Mouse (Mus musculus): ENCODE data around the gene Smpd2.

The Smpd2 gene

DNA sequence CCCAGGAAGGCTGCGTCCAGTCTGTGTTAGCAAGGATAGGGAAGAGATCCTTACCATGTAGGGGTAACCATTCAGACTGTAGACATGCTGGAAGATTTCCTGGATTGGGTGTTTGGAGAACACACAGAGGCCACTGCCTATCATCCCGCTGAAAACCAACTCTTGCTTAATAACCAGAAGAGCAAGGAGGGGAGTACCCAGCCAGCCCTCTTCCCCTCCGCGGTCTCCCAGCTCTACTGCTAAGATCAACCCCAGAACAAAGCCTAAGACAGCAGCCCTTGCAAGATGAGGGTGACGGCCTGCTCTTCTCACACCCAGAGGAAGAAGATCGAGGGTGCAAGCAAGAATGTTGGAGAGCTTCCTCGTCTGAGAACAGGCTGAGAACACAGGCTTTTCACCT lies 1.3 kb downstream of the Smpd2 start:
- DNase-seq (ENCODE audit: low spot score): no peak

DNA sequence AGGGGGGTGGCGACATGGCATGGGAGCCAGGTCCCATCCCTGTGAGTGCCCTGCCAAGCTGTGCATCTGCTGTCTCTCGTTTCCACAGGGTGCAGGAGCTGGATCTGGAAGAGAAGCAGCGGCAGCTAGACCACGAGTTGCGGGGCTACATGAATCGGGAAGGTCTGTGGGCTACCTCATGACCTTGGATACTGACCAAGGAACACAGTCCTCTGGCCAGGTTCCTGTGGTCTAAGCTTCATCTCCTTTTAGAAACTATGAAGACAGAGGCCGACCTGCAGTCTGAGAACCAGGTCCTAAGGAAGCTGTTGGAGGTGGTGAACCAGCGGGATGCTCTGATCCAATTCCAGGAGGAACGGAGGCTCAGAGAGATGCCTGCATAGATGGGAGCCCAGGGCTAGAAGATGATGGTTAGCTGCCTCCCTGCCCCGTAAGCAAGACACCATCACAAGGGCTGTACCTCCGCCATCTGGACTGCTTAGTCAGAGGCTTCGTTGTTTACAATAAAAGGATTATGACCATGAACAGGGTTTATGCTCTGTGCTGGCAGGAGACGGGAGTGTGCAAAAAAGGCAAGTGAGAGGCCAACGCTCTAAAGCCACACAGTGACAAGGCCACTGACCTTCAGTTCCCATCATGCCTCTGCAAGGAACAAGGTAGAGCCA lies 3.5 kb downstream of the Smpd2 start:
- no peak for DNase-seq (ENCODE audit: low spot score)

DNA sequence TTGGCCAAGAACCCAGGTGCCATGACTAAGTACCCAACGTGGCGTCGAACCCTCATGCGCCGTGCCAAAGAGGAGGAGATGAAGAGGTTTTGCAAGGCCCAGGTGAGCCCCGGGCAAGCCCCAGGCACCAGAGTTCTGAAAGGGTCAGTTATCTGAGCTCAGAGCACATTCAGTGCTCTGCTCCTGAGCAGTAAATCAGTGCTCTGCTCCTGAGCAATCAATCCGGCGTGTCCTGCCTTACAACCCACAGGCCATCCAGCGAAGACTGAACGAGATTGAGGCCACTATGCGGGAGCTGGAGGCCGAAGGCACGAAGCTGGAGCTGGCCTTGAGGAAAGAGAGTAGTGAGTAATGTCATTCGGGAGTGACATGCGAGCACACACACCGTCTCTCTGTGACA lies 4.4 kb downstream of the Smpd2 start:
- no peak for DNase-seq (ENCODE audit: low spot score)

DNA sequence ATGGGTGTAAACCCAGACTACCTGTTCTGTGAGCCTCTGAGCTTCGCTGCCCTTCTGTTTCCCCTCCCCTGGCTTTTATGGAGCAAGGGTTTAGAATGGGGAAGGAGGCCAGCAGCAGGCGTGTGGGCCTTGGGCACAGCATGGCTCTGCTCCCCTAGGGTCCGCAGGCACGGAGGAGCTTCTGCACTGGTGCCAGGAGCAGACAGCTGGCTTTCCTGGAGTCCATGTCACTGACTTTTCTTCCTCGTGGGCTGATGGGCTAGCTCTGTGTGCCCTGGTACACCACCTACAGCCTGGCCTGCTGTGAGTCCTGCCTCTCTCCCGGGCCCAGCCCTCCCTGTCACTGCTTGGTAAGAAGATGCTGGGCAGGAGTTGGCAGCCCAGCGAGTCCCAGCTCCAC lies 7.7 kb downstream of the Smpd2 start:
- no peak for DNase-seq (ENCODE audit: low spot score)

DNA sequence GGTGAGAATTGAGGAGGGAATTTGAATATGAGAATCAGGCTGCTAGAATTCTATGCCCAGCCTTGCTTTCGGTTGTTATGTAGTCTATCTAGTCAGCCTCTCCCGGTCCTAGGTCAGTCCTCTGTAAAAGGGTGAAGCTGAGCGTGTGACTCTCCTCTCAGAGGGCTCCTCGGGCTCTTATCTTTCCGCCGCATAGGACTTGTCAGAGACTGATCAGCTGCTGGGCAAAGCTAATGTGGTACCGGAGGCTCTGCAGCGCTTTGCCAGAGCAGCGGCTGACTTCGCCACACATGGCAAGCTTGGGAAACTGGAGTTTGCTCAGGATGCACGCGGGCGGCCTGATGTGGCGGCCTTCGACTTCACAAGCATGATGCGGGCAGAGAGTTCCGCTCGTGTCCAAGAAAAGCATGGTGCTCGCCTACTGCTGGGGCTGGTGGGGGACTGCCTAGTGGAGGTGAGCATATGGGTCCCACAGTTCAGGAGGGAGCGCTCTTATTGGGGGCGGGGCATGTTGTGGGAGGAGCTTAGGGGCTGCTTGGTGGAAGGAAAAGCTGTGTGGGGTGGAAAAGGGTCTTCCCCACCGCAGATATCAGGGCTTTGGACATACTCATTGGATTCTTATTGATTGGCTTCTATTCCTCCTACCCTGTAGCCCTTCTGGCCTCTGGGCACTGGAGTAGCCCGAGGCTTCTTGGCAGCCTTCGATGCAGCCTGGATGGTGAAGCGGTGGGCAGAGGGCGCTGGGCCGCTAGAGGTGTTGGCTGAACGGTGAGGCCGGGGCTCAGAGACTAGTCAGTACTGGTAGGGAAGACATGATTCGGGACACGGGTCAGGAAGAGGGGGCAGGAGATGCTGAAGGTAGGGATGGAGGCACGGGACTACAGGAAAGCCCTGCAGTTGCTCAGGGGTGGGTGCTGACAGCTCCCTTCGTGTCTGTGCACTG lies 9.0 kb downstream of the Smpd2 start:
- no peak for DNase-seq (ENCODE audit: low spot score)

DNA sequence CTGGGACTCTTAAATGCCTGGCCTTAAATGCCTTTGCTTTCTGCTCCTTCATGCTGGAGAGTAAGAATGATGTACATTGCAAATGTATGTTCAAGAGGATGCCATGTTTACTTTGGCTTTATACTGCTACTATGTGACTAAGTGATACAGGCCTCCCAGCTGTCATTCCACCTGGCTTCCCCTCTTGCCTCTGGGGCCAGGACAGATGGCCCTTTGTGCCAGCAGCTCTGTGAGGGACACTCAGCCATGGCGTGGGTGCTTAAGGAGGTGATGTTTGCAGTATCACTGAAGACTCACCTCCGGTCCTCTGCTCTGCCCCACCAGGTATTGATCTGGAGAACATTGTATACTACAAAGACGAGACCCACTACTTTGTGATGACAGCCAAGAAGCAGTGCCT lies 10.2 kb downstream of the Smpd2 start:
- DNase-seq (ENCODE audit: low spot score): no peak

DNA sequence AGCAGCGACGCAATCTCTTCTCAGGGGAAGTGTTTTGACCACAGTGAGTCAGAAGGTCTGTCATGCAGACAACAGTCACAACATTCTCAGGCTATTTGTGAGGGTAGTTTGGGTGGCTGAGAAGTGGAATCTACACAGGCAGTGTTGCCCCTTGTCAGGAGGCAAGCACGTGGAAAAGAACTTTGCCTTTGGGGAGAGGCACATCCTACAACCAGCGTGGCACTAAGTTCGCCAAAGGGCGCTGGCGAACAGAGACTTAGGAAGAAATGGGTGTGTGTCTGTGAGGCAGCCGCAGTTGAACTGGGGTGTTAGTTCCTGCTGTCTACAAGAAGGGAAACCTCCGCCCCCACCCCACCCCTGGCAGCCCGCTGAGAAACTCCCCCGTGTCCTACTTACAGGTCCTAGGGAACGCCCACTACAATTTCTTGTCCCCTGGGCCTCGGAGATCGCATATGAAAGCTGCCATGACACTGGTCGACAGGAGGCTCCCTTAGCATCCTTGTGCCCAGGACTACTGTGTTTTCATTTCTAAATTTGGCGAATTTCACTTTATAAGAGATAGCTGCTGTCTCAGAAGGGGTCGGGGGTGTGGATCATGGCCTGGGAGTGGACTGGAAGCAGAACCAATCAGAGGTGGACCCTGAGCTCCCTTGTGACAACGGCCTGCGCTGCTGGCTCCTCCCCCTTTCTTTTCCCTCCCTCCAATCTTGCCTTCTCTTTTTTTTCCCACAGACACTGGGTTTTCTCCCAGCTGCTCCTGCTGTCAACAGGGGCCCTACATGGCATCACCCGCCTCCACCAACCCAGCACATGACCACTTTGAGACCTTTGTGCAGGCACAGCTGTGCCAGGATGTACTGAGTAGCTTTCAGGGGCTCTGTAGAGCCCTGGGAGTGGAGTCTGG lies 12.6 kb downstream of the Smpd2 start:
- no peak for DNase-seq (ENCODE audit: low spot score)

DNA sequence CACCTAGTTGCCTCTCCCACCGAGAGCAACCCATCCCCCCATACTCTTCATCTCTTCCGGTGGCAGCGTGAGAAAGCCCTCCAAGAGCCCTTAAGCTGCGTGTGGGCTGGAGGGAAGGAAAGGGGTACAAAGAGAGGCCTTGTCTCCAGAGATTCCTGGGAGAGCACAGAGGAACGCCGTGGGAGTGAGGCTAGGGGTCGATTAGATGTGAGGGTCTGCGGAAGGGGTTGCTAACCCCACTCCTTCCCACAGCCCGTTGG lies 13.2 kb downstream of the Smpd2 start:
- no peak for DNase-seq (ENCODE audit: low spot score)

DNA sequence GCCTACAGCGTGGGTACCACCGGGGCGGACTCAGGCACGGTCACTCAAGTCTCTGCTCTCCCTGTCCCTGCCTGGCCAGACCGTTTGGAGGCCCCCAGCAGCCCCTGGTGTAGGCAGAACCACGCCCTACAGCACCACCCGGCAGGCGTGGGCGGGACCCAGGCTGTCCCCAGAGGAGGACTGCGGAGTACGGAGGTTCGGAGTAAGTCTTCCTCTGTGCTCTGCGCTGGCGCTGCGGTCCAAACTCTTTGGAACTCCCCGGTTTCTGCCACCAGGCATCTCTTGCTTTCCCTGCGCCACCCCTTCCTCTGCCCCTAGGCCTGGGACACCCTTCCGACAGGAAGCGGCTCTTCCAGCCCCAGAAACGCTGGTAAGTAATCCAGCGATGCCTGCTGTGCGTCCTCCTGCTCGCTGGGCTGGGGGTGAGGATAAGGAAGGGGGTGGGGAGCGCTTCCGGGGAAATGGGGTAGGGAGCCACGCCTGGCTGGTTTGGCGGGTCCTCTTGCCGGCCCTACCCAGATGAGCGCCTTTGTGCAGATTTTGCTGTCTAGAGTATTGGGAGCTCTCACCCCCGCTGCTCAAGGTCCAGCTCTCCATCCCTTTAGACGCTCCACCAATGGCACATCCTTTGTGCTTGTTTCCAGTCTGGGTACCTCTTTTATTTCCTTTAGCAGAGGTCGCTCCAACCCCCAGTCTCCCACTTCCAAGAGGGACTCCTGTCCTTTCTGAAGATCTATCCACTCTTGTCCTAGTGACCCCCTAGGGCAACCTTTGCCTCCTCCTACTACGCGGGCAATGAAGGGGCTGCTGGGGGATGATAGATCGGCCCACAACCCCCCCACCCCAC lies 13.8 kb downstream of the Smpd2 start, which contains the start of gene Mical1:
Gene Mical1, plus strand, starts transcription at position 144 of the 847 bp plus-strand sequence.
- DNase-seq (ENCODE audit: low spot score): no peak

DNA sequence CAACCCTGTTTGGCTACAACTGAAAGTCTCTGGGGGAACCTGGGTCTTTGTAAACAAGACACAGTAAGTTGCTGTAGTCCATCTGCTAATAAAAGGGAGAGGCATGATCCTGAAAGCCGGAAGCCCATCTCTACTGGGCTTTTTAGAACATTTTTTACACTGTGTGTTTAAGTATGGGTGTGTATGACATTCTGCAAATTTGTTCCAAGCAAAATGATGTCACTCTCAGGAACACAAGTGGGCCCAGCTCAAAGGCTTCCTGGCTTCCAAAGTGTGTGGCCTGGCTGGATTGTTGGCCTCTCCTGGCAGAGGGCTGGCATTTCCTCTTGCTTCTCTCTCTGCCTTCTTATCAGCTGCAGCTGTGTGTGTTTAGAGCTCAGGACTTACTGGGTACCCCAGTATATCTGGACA lies 15.2 kb downstream of the Smpd2 start:
- DNase-seq (ENCODE audit: low spot score): no peak

DNA sequence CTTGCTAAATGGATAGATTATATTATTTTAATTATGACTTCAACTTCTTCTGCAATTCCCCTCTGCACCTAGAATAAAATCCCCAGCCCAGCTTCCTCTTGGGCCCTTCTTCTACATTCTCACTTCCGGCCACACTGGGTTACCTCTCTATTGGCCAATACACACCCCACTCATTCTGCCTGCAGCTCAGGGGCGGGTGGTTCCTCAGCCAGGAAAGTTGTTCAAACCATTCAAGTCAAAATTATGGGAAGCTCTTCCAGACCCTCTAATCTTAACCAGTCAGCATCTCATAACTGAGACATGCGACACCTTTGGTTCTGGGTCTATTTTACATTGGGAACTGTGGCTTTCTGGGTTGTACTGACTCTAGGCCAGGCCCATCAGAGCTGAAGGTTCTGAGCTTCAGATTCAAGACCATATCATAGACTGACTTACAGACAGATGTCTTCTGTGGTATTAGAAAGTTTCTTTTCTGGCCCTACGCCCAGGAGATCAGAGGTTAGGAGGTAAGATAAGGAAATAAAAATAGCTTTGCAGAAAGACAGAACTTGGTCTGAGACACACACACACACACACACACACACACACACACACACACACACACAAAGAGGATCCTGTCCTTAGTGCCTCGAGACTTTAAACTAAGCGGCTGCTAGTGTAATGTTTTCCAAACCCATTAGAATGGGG lies 16.2 kb downstream of the Smpd2 start:
- no peak for DNase-seq (ENCODE audit: low spot score)

DNA sequence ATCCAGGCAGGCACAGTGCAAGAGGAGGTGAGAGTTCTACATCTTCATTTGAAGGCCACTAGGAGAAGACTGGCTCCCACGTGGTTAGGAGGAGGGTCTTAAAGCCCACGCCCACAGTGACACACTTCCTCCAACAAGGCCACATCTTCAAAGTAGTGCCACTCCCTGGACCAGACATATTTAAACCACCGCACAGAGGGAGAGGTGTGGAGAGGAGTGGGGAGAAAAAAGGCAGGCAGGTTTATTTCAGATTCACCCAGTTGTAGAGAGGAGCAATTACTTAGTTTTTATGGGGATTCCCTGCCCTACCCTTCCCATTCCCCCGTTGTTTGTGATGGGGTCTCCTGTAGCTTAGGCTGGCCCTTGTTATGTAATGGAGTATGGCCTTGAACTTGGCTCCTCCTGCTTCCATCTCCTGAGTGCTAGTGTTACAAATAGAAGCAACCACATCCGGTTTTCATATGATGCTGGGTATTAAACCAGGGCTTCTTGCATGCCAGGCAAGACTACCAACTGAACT lies 17.1 kb downstream of the Smpd2 start:
- no peak for DNase-seq (ENCODE audit: low spot score)

DNA sequence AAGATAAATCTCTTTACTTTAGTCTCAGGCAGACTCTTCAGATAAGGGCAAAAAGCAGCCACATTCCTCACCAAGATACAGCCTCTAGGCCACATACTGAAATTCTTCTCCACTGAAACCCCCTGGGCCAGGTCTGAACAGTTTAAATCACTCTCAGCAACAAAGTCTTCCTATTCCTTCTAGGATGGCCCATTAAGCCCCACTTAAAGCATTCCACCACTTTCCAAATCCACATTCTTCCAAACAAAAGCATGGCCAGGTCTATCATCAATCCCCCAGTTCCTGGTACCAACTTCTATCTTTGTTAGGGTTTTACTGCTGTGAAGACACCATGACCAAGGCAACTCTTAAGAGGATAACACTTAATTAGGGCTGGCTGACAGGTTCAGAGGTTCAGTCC lies 17.6 kb downstream of the Smpd2 start:
- DNase-seq (ENCODE audit: low spot score): no peak

DNA sequence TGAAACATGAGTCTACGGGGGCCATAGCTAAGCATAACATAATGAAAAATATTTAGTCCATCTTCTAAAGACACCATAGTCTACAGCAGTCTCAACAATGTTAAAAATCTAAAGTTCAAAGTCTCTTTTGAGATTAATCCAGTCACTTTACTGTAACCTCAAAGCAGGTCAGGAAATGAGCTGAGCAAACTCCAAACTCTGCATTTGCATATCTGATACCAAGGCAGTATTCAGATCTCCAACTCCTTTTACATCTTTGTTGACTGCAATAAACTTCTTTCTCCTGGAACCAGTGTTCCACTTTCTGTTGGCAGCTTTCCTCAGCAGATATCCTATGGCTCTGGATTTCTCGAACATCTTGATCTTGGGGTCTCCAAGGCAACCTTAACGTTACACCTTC lies 19.5 kb downstream of the Smpd2 start:
- DNase-seq (ENCODE audit: low spot score): no peak

DNA sequence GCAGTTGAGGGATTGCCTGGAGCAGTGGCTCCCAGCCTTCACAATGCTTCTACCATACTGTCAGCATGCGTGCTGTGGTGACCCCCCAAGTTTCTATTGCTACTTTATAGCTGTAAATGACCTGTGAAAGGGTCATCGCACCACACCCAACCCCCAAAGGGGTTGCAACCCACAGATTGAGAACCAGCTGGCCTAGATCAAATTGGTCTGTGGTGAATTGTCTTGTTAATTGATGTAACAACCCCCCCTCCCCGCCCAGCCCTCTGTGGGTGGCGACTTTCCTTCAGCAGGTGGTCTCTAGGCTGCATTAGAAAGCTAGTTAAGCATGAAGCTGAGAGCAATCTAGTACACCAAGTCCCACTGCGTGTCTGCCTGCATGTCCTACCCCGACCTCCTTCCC lies 22.8 kb downstream of the Smpd2 start:
- DNase-seq (ENCODE audit: low spot score): no peak

DNA sequence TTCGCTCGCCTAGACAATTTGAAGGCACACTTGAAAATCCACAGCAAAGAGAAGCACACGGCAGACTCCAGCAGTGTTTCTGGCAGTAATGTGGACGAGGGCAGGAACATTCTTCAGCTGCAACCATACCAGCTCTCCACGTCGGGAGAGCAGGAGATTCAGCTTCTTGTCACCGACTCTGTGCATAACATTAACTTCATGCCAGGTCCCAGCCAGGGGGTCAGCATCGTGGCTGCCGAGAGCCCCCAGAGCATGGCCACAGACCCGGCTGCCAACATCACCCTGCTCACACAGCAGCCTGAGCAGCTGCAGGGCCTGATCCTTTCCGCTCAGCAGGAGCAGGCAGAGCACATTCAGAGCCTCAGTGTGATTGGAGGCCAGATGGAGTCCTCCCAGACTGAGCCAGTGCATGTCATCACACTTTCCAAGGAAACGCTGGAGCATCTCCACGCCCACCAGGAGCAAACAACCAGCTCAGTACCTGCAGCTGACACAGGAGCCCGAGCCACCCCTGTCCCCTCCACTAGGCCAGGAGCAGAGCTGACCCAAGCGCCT lies 25.7 kb downstream of the Smpd2 start:
- DNase-seq (ENCODE audit: low spot score): no peak

DNA sequence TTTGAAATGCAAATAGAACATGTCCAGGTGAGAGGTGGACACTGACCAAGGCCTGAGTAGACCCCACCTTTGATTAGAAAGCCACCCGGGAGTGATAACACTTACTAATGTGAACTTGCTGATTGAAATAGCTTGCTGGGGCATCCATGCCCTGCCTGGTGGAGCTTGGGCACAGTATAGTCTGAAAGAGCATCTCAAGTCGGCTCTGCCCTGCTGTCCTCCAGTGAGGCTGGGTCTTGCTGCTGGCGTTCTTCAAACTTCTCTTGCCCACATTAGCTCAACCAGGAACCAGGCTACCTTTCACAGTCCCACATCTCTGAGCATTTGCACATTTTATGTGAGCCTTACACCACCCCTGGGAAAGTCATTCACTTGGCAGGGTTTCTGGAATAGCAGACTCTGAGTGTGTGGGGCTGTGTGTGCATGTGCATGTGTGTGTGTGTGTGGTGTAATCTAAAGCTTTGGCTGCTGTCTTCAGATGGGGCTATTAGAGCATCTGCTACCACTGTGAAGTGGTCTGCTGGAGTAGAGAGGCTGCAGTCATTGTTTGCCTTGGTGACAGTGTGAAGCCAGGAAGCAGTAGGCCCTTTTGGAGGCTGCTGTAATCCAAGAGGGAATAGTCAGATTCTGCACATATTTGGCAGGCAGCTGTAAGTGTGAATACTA lies 29.0 kb downstream of the Smpd2 start:
- no peak for DNase-seq (ENCODE audit: low spot score)

DNA sequence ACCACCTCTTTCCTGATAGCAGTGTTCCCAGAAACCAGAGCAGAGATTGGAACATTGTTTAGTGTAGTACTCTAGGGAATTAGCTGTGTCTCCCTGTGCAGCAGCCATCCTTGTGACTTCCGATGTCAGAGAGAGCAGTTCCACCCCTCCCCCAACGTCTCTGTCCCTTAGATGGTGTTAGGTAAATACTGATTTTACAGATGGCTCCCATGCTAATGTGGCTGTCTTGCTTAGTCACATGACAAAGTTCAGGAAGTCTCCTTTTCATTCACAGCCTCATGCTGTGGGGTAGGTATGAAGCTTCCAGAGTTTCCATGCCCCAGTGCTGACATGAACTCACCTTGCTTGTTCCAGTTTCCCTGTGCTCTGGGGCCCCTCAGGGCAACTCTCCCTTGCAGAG lies 29.7 kb downstream of the Smpd2 start:
- DNase-seq (ENCODE audit: low spot score): no peak

DNA sequence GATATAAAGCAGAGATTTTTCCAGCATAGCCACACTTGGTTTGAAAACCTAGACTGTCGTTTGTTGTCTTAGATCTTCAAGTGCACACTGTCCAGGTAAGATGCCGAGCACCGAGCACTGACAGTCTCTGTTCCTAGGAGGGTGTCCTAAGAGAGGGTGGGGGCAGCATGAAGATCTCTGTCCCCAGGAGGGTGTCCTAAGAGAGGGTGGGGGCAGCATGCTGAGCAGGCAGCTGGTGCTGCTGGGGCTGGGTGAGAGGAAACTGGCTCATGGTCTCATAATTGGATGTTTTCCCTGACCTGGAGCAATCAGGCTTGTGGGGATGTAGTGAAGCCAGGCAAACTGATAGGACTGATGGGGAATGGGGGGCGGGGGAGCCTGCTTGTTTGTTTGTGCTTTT lies 30.2 kb downstream of the Smpd2 start:
- no peak for DNase-seq (ENCODE audit: low spot score)

DNA sequence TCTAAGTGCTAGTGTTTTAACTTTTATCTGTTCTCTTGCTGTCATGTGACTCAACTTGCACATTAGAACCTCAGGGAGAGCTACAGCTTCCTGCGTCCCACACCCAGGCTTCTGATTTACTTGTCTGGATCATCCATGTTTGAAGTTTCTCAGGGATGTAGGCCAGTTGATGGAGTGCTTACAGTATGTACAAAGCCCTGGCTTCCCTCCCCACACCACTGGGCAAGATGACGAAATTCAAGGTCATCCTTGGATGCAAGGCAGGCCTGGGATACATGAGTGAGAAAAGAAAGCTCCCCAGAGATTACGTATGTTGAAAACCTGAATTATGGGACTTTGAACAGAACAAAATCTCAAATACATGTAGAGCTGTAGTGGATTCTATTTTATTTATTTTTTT lies 37.4 kb downstream of the Smpd2 start:
- no peak for DNase-seq (ENCODE audit: low spot score)
